Mouse (Mus musculus) heart, adult 2 months (tissue): Measurements from ENCODE around the gene Psmd9.

Source experiments
- CTCF ChIP-seq: fragments of 200-600 bp; IDR thresholded peaks from 2 replicates; pipeline ENCODE4 v1.8.1; 2022; ENCODE audit warnings: antibody characterized with exemption, mild to moderate bottlenecking, moderate library complexity
- EP300 ChIP-seq: fragments of 200-500 bp; IDR thresholded peaks from 2 replicates; pipeline ENCODE4 v1.6.1; 2011; ENCODE audit warnings: low read depth, low read length, control low read depth; ENCODE audit not compliant: insufficient read depth
- POLR2A ChIP-seq: fragments of 200-500 bp; IDR thresholded peaks from 2 replicates; pipeline ENCODE4 v1.6.1; 2011; ENCODE audit warnings: mild to moderate bottlenecking, low read depth, low read length, control low read depth; ENCODE audit not compliant: insufficient read depth

GRCm38 (mm10) chr5:123187306-123187705, 18.1 kb downstream of the Psmd9 start:
- TF ChIP-seq POLR2A = no peak
- TF ChIP-seq CTCF = no peak
- TF ChIP-seq EP300 = no peak
